Mouse (Mus musculus) olfactory bulb, adult 2 months (tissue): ENCODE data around the gene Uspl1.
"Not testable (repeated sequence)": the region's sequence is repeated elsewhere in the genome, so short reads cannot be mapped to it uniquely, and the experiment has no call there.

ENCODE experiments used
- CTCF ChIP-seq: fragments of 200-500 bp; IDR thresholded peaks from 2 replicates; pipeline ENCODE4 v1.5.1; 2012; ENCODE audit warnings: low read depth, mild to moderate bottlenecking, low read length, moderate library complexity; ENCODE audit not compliant: insufficient read depth
- POLR2A ChIP-seq: fragments of 200-500 bp; IDR thresholded peaks from 2 replicates; pipeline ENCODE4 v1.6.1; 2012; ENCODE audit warnings: mild to moderate bottlenecking, low read depth, low read length, moderate library complexity; ENCODE audit not compliant: insufficient read depth

- TF ChIP-seq CTCF, POLR2A: not testable (repeated sequence)
Measured at GRCm38 (mm10) chr5:149141155-149141554, 43.0 kb upstream of the Uspl1 start.
